Mouse (Mus musculus): ENCODE results near the gene Rtn4rl2.

Rtn4rl2 gene

DNA sequence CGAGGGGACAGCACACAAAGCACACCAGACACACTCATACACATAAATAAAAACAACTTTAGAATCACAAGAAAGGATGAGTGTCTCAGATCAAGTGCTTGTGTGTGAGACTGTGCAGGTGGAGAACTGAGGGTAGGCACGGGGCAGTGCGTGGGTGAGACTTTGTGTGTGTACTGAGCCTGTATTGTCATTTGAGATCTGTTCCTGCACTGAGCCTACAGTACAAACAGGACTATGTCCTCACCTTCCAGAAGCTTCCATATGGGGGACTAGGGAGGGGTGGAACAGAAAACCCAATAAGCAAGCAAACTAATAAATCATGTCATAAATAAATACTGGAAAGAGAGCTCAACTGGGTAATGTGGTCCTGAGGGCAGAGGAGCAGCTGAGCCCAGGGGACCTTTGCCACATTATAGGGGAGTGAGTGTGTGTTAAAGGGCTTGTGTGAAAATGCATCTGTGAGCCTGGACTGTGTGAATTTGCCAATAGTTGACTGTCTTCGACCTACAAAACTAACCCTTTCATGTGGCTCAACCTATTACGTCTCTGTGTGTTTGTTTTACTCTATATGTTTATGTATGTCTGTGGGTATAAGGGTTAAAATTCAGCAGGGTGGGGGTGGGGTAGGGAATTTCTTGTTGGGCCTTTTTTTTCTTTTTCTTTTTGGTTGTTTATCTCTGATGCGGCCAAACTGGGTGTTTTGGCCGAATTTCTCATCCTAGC lies 35.9 kb downstream of the Rtn4rl2 start:
- no peak for DNase-seq (ENCODE audit: low spot score in 2 of 2)

DNA sequence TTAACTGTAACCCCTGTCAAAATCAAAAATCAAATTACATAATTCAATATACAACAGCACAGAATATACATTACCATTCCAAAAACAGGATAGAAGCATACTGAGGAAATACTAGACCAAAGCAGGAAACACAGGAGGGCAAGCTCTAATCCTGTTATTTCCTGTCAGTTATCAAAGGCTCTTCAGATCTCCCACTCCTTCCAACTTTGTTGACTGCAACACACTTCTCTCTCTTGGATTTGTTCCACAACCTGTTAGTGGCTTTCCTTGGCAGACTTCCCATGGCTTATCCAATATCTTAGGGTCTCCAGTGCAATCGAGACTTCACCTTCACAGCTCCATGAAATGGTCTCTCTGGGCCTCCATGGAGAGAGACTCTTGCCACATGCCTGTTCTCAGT lies 41.3 kb downstream of the Rtn4rl2 start:
- DNase-seq (ENCODE audit: low spot score in 2 of 2), result no peak

DNA sequence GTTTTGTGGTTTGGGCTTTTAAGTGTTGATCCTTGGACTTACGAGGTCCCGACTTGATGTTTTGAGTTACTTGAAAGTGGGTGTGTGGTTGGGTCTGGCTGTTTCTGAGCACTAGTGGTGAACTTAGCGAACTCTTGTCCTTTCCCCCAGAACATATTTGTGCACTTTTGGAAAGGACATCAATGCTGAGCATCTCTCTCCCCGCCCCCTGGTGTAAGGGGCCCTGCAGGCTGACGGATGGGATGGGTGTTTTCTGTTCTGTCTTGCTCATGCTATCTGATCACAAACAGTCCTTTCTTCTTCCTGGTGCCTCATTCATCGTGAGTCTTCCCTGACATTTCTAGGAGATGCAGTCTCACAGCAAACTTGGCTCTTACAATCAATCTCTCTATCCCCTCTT lies 42.9 kb downstream of the Rtn4rl2 start:
- DNase-seq (ENCODE audit: low spot score in 2 of 2), result no peak

DNA sequence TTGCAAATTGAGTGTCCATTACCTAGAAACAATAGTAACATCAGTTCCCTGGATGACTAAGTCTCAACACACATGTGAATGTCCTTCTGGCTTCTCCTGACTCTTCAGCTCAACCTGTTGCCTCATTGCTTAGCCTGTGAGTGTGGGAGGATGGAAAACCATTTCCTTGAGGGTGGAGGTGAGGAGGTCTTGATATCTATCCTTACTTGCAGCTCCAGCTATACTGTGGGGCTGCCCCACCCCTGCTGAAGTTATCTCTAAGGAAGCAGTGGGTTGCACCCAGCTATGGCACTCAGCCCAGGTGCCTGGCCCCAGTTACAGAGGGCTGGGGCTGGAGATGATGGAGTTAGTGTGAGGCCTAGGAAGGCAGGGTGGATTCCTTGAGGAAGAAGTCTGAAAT lies 44.6 kb downstream of the Rtn4rl2 start:
- DNase-seq (ENCODE audit: low spot score in 2 of 2), result no peak

DNA sequence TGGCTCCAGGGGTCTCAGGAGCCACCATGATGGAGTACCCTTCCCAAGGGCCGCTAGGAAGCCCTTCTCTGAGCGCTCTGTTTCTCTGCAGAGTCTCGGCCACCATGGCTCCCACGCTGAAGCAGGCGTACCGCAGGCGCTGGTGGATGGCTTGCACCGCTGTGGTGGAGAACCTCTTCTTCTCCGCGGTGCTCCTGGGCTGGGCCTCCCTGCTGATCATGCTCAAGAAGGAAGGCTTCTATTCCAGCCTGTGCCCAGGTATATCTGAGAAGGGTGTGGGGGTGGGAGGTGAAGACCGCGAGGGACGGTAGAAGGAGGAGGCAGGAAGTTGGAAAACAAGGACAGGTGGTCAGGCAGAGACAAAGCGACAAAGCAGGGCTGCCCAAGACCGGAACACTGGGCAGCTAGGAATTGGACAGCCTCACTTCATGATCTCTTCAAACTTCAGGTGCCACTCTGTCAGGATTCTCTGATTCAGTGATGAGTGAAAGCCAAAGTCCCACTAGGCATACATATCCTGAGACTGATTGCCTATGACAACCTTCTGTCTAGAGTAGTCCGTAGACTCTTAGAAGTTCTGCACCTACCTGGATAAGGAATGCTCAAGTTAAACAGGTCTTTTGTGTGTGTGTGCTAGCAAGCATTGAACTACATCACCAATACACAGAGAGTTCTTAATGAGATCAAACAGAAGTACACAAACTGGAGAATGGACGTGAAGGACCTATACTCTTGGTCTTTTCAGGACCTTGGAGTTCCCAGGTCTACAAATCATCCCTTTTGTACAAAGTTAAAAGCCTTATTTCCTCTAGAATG lies 45.6 kb downstream of the Rtn4rl2 start:
- no peak for DNase-seq (ENCODE audit: low spot score in 2 of 2)

DNA sequence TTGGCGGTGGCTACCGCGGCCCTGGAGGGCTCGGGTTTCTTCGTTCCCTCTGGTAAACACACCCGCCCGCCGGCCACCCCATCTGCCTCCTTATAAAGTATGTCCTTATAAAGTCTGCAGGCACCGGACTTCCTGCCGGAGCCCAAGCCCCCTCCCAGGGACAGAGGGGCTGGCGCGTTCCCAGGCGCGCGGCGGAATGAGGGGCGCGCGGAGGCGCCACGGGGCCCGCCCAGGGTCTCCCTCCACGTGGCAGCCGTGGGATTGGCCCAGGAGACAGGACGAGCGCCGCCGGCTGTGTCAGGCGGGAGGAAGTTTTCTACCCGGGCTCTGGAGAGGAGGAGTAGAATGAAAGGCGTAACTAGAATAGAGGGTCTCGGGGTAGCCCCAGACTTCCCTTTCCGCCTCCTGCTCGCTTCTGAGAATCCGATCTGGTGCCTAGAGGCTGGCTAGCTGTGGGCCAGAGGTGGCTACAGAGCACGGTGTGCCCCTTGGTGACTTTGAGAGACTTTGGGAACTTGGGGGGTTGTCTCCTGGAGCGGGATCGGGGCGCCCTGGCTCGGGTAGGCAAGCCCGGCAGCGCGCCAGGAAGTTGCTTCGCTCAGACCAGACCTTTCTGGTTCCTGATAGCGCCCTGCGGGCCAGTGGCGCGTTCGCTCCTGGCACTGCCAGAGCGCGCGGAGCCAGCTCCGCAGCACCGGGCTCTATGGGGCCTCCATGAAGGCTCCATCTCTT lies 46.3 kb downstream of the Rtn4rl2 start:
- peak in 1 of 2 experiments; percentile 54 for DNase-seq (ENCODE audit: low spot score in 2 of 2)

DNA sequence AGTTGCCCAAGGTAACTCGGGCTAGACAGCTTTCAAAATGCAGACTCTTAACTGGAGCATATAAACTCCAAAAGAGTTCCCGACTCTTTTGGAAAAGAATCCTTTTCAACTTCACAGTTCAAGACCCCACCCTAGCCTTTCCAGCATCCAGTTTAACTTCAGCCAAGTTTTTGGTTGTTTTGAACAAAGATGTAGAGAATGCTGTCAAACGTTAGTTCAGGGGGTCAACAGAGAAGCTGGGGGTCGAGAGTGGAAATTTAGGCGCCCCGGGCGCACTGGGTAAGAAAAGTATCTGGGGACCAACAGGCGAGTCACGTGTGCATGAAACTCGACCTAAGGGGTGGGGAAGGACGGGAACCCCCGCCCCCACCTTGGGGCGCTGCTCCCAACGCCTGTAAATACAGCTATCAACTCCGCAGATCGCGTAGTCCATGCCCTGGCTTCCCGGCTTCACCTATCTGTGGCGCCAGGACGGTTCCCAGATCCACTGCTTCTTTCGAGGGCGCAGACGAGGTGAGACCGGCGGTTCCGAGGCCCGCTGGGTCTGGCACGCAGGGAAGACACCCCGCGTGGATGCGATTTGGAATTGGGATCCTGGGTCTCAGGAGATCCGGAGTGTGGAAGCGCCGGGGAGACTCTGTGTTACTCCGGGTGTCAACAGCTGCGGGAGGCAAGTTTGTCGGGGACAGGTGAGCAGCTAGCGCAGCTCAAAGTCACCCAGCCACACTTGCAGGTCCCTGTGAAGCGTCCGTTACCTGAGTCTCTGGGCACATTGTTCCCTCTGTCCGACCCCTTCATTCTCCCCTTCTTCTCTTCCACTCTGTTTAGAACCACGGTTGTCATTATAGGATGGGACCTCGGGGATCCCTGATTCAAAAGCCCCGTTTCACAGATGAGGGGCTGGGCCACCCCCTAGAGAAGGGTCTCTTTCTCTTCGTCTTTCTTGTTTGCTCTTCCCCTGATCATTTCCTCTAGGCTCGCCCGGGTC lies 47.2 kb downstream of the Rtn4rl2 start:
- DNase-seq (ENCODE audit: low spot score in 2 of 2), result no peak

DNA sequence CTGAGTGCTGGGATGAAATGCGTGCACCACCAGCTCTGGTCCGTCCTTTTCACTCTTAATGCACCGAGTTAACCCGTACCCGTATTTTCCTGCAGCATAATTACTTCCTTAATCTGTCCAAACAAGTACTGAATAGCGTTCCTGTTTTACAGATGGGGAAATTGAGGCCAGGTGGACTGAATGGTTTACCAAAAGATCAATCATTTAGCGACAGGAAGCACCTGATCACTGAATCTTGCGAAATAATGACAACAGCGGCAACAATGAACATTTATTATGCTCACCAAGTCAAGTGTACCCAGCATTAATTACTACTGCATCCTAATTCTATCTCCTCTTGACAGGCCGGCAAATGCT lies 47.9 kb downstream of the Rtn4rl2 start, which contains the start of gene Slc43a1:
Slc43a1 (plus strand) TSS at position 258 of the 357 bp plus-strand sequence.
- no peak for DNase-seq (ENCODE audit: low spot score in 2 of 2)

DNA sequence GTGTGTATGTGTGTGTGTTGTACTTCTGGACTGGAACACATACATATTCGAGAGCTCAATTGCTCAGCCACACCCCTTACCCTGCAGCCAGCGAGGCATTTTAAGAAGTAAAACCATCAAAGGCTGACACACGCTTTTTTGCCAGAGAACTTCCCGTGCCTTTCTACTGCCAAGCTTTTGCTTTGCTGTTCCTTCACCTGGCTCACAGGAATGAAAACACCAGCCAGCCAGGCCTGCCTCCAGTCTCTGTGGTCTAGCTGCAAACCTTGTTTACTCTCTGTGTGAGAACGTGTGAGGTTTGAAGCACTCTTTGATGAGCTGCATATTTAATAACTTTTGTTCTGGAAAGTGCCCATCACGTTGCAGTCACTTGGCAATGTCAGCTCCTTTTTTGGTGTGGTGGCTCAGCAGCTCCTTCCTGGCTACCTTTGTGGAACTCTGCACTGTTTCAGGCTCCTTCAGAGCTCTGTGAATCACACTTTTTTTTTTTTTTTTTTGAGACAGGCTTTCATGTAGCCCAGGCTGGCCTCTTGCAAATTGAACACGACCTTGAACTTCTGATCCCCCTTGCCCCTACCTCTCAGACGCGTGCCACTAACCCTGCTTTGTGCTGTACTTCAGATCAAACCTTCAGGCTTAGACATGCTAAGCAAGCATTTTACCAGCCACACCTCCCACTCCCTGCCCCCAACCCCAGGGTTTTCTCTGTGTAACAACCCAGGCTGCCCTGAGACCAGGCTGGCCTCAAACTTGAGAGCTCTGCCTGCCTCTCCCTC lies 48.5 kb downstream of the Rtn4rl2 start:
- DNase-seq (ENCODE audit: low spot score in 2 of 2), result no peak

DNA sequence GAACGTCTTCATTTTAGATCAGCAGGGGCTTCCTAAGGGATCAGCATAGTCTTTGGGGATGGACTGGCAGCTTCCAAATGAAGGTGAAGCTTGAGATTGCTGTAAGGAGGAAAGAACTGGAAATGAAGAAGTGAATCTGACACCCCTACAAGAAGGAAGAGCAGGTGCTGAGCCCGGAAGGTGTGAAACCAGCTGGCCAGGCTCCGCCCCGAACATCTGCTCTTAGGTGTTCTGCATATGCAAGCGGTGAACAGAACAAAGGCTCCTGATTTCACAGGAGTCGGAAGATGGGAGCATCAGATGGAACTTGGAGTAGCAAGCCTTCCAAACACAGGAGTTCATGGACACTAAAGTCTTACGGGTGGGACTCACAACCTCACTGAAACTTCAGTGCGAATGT lies 49.4 kb downstream of the Rtn4rl2 start:
- DNase-seq (ENCODE audit: low spot score in 2 of 2), result no peak

DNA sequence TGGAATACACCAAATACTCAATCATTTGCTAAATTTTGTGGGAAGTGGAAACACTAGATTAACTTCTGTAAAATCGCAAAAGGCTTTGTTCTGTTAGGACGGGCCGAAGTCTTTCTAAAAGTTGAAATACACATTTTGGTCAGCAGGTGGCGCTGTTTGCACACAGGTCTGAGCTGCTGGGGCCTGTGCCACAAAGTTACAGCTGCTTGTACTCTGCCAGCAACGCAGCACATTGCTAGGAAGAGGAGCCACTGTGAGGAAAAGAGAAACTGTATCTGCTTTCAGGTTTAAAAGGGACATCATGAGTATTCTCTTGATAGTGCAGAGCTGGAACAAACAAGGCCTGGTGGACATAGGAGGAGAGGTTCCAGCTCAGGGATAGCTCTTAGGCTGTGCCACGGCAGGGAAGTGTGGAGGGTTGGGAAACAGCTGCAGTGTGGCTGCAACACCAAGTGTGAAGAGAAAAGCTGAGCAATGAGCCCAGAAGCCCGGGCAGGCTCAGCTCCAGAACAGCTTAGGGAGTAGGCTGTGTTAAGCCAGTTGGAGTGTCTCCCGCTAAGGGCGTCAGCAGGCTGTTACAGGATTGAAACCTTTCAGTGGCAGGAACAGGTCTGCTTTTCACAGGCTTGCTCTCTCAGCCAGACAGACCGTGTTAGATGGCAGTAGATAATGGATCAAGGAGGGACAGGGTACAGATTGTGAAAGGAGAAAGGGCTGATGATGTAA lies 54.7 kb downstream of the Rtn4rl2 start:
- DNase-seq (ENCODE audit: low spot score in 2 of 2), result peak; percentile 81 to 87

DNA sequence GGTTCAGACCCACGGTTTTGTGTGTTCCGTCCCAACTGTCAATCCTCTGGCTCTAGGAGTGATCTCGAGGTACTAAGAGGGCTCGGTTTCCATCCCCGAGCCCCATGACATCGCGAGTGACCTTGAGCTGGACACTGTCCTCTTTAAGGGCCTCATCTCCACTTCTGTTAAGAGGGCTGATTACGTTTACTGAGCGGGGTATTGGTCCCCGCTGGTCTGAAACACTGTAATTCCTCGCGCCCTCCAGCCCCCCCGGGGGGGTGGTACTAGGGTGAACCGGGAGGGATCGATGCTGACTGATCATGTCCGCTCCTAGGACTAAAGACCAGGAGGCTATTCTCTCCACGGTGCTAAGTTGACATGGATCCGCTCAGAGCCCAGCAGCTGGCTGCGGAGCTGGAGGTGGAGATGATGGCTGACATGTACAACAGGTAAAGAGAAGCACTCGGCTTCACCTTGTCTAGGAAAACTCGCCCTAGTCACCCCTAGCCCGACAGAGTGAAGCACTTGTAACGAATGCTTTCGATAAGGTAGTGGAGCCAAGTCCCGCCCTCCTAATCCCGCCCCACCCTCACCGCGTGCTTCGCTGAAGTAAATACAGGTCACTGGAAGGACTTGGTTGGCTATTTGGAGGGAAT lies 59.1 kb downstream of the Rtn4rl2 start:
- peak in 1 of 2 experiments; percentile 7 for DNase-seq (ENCODE audit: low spot score in 2 of 2)

DNA sequence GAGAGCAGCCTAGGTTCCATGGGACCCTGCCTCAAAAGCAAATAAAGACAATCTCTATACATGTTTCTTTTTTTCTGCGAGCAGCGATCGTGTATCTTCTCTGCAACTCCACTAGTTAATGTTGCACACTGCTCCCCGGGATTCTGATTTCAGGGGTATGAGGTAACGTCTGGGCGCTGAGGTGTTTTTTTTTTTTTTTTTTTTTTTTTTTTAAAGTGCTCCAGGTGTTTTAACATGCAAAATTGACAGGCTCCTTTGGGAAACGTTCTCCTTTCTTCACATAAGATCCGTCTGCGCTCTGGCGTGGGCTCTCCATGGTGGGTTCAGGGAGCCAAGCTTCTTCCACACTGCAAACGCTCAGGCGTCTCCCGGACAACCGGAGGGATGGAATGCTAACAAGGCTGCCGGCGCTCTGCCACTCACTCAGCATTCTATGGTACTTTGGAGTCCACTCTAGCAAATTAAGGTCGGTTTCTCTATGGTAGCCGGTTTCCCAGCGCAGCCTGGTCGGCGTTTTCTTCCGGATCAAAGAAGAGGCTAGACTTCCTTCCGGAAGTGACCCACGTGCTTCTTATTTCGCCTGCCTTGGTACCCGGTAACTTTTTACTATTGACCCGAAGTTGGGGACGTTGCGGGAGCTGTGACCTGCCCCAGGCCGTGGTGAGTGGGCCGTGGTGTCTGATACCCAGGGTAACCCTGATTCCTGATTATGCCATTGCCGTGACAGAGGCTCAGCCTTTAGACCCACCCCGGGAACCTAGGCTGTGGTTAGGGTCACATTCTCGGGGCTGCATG lies 59.8 kb downstream of the Rtn4rl2 start, which contains the start of gene Timm10:
Timm10 (plus strand) TSS at position 510 of the 795 bp plus-strand sequence.
- DNase-seq (ENCODE audit: low spot score in 2 of 2), result peak; percentile 43 to 79

DNA sequence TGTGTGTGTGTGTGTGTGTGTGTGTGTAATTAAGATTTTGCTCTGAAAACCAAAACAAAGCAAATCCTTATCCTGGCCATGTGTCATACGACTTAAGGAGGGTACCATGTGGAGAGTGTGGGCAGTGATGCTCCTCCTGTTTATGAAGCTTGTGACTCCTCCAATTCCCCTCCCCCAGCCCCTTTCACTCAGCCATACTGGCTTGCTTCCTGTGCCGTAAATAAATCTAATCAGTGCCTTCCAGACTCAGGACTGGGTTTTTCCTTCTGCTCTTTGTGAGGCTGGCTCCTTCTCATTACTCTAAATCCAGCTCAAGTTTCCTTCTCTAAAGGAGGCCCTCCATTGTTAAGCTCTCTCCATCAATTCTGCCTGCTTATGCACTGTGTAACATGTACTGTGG lies 63.3 kb downstream of the Rtn4rl2 start:
- DNase-seq (ENCODE audit: low spot score in 2 of 2), result no peak

DNA sequence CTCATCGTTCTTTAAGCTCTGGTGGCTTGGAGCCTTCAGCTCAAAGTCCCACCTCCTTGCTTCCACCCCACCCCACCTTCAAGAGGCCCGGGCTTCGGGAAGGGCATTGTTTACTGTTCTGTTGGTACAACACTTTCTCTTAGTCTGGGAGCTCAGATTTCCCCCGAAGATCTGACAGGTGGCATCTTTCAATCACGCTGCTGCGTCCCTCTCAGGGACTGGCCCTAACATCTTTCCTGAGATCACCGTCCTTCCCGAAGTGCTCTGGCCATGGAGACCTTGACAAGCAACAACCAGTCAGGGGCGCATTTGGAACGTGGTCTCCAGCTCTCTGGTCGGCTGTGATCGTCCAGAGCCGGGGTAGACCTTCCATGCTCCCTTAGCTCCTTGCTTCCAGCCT lies 64.0 kb downstream of the Rtn4rl2 start, which contains the start of gene Smtnl1:
Smtnl1 (minus strand) TSS at position 101 of the 400 bp plus-strand sequence.
- DNase-seq (ENCODE audit: low spot score in 2 of 2), result no peak

Data from cerebellum, postnatal 4 days (tissue).